Mouse (Mus musculus) urinary bladder, postnatal 10 days (tissue): ENCODE measurements around the gene Bcr.

ENCODE experiments used
- DNase-seq: peaks from one replicate; pipeline ENCODE4 v3.0.0; 2022; ENCODE audit warnings: low spot score

Gene Bcr

GRCm38 (mm10) chr10:75184826-75185225 lies 124.4 kb downstream of the Bcr start:
- DNase-seq: no peak

- DNase-seq: no peak
These were observed 126.2 kb downstream of the Bcr start for GRCm38 (mm10) chr10:75186551-75186950.

DNA sequence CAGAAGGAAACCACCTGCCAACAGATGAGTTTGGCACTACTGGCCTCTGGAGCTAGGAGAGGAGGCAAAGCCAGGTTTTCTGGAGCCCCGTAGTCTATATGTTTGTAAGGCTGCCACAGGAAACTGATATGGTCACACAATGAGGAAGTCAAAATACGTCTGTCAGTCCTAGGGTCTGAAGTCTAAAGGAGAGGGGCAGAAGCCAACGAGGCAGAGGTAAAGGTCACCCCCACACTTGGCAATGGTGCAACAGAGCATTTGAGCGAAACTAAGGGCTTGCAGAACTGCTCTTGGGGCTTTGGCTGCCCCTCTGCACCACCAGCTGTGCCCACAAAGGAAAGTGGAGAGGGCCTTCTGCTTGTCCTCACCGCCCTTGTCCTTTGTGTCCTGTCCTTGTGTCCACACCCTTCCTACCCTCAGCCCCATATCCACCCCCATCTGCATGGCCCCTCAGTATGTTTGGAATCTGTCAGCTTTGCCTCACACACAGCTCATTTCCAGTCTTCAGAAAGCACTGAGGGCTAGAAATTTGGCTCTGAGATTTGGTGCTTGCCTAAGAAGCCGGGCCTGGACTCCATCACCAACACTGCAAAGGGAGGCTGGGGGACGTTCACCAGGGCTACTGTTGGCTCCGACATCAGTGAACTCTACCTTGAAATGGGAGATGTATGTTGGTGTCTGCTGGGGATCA lies 127.1 kb downstream of the Bcr start:
- no peak for DNase-seq

GRCm38 (mm10) chr10:75191647-75192046 lies 131.3 kb downstream of the Bcr start:
- no peak for DNase-seq

GRCm38 (mm10) chr10:75197817-75198216 lies 137.4 kb downstream of the Bcr start:
- DNase-seq: no peak

GRCm38 (mm10) chr10:75200733-75201132 lies 140.3 kb downstream of the Bcr start:
- DNase-seq: no peak

GRCm38 (mm10) chr10:75206192-75206591 lies 145.8 kb downstream of the Bcr start:
- DNase-seq: no peak

GRCm38 (mm10) chr10:75210841-75211240 lies 150.4 kb downstream of the Bcr start:
- DNase-seq: no peak

DNA sequence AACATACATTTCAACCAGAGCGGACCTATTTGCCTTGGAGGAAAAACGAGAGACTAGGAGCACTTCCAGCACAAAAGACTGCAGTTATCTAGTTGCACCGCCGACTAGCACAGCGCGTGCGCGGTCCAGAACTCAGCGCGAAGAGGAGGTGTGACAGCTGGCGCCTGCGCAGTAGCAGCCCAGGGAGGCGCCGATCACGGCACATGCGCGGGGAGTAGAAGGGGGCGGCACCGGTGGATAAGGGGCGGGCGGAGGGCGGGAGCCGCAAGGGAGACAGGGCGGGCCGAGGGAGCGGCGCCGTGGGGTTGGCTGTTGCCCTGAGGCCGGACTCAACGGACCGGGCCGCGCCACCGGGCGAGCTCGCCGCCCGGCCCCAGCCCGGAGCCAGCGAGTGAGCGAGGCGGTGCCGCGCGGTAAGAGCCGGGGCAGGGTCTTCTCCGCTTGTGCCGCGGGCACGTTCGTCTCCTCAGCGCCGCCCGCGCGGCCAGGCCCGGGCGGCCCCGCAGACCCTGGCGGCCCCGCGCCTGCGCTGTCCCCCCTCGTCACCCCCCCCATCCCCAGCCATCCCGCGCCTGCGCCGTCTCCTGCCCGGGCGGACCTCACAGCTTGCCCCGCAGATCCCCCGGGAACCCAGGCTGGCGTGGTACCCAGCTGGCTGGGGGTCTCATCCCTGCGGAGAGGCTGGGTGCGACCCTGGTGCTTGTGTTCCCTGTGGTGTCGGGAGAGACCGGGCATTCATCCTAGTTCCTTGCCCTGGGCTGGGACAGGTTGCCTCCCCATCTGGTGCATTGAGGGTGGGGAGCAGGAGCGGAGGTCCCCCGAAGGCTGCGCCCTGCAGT lies 151.6 kb downstream of the Bcr start, which contains the start of gene Specc1l:
Gene Specc1l (plus strand): TSS at position 267 of the 839 bp plus-strand sequence.
- DNase-seq: peak; percentile 88

DNA sequence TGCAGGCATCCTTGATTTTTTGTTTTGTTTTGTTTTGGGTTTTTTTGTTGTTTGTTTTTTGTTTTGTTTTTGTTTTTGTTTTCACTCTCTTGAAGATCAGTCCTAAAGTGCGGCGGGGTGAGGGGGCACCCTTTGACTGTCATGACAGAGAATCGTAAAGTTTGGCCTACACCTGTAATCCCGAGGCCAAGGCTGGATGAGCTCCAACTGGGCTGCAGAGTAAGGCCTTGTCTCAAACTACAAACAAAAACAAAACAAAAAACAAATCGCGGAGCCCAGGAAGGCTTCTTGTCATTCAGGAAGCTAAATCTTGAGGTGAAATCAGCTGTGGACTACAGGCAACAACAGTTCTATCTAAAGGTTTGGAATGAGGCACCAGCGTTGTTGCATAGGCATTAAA lies 152.6 kb downstream of the Bcr start:
- no peak for DNase-seq

GRCm38 (mm10) chr10:75220722-75221121 lies 160.3 kb downstream of the Bcr start:
- DNase-seq: no peak

DNA sequence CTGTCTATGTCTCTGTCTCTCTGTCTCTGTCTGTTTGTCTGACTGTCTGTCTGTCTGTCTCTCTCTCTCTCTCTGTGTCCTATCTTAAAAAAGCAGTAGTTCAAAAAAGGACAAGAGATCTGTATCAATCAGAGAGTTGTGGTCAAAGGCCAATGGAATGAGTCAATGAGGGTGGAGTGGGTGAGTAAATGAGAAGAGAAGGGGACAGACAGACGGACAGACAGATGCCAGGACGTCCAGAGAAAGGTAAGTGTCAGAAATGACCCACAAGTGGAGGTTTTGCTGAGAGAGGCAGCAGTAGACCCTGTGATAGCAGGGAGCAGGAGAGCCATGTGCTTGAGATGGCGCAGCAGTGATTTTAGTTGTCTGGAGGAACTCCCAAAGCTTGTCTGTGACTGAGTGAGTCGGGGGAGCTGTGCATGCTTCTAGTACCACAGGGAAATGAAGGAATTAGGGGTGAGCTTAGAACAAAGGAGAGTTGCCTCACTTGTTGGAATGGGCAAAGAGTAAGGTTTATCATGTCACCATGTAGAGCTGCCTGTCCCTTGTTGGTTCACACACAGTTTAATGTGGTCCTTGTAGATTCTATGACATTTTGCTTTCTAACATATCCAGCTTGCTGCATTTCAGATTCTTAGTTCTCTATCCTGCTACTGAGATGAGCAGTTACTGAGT lies 161.7 kb downstream of the Bcr start:
- no peak for DNase-seq

- no peak for DNase-seq
These were observed 162.2 kb downstream of the Bcr start for GRCm38 (mm10) chr10:75222611-75222998.

GRCm38 (mm10) chr10:75224154-75224553 lies 163.8 kb downstream of the Bcr start:
- DNase-seq: no peak

DNA sequence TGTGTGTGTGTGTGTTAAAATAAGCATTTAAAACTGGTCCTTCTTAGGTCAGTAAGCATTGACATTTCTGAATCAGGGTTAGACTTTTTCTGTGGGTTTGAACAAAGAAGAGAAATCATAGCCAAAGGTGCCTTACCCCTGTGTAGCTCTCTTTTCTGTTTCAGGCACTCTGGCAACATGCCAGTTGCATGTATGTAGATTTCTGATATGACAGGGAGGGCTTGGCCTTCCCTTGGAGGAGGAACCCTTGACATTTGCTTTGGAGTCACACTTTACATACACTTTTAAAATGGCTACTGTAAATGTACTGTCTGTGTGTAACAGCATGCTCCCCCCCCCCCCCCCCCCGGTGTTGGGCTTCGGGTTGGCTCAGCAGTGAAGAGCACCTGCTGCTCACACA lies 164.2 kb downstream of the Bcr start:
- DNase-seq: no peak

DNA sequence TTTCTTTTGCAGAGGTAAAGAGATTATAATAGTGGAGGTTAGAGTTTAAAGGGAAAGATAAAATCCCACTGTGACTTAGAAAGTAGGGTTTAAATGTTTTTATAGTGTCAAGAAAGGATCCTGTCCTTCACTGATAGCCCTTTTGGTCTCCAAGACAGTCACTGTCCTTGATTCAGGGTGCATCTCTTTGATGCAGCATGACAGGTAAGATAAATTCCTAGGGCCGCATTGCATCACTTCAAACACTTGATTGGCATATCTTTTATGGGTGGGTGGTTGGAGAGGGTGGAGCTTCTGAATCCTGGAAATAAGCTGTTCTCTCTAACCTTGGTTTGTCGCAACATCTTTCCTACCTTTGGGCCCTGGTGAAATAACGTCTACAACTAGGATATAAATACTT lies 167.0 kb downstream of the Bcr start:
- DNase-seq: no peak

DNA sequence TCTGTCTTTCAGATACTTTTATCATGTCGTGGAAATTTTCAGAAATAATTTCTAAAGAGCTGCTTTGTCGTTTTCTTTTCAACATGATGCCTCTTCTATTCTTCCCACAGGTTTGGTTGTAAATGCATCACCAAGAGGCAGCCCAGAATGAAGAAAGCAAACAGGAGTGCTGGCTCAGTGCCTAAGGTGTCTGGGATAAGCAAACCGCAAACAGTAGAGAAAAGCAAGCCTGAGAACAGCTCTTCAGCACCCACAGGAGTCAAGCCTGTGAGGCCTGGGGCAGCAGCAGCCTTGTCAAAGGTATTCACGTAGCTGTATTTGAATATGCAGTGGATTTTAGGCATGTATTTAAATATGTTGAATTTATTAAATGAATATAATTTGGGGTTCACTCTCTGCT lies 170.2 kb downstream of the Bcr start:
- DNase-seq: no peak

- DNase-seq: no peak
These were observed 171.5 kb downstream of the Bcr start for GRCm38 (mm10) chr10:75231876-75232275.

DNA sequence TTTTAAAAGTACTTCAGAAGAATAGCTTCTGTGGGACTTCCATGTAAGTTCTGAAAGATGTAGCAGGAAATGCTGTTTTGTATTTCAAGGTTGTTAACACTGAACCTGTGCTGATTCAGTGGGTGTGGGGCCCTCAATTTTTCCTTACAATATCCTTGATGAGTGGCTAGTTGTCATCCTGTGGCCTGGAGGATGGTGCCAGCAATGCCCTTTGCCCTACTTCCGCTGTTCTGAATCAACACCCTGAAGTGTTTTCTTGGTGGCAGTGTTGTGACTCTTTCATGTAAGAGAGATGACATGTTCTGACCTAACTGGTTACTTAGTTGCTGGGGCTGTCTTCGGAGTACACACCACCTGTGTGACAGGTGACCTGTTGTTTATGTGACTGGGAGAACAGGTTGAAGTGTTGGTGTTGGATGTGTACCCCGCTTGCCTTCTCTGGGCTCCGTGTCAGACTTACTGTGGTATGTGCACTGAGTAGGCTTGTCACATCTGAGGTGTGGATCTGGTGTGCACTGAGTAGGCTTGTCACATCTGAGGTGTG lies 172.3 kb downstream of the Bcr start:
- no peak for DNase-seq

- no peak for DNase-seq
These were observed 173.1 kb downstream of the Bcr start for GRCm38 (mm10) chr10:75233489-75233888.
